Mouse (Mus musculus) frontal cortex, postnatal 10 days (tissue): Measurements from ENCODE around the gene Ccdc103.

ENCODE experiments used
- DNase-seq, 2 experiments: peaks; one replicate each; pipeline ENCODE4 v3.0.0; 2022; ENCODE audit warnings: low spot score in 2 of 2, mixed read lengths in 1 of 2

Gene Ccdc103

GRCm38 (mm10) chr11:102880585-102881313 is at the start of gene Ccdc103, which contains the start of gene Eftud2:
Ccdc103 (plus strand) TSS chr11:102881204.
Eftud2 (minus strand) TSS chr11:102880985.
- peak; percentile 84 to 90 for DNase-seq

GRCm38 (mm10) chr11:102832700-102833297 is 48.2 kb upstream of the Ccdc103 start:
- DNase-seq = no peak

DNA sequence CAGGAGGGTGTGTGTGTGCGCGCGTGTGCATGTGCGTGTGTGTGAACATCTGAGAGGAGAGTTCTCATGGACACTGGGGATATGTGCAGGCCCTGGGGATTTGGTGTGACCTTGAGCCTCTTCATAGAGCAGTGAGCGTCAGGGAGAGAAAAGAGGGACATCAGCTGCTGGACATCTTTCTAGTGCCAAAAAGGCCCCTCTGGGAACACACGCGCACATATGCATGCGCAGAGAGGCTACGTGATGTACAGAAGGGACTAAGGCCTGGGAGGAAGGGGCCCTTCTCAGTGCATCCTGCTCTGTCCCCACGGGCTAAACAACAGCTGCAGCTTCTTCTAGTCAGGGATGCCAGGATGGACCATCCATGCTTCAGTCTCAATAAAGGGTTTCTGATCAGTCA is 46.8 kb upstream of the Ccdc103 start:
- no peak for DNase-seq

DNA sequence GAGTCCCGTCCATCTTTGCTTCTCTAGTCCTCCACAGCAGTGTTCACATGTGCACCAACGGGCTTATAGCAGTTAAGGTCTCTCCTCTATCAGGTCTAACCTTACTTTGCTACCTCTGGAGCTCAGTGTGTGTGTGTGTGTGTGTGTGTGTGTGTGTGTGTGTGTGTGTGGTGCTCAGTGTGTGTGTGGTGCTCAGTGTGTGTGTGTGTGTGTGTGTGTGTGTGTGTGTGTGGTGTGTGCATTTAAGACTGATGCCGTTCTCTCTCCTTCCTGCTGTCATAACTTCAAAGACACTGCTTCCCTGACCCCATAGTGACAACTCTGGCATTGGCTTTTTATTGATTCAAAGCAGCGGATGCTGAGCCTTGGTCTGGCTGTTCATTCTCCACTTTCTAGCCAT is 45.5 kb upstream of the Ccdc103 start, which contains the start of gene Higd1b:
Gene Higd1b (plus strand): TSS at position 301 of the 400 bp plus-strand sequence.
- no peak for DNase-seq

DNA sequence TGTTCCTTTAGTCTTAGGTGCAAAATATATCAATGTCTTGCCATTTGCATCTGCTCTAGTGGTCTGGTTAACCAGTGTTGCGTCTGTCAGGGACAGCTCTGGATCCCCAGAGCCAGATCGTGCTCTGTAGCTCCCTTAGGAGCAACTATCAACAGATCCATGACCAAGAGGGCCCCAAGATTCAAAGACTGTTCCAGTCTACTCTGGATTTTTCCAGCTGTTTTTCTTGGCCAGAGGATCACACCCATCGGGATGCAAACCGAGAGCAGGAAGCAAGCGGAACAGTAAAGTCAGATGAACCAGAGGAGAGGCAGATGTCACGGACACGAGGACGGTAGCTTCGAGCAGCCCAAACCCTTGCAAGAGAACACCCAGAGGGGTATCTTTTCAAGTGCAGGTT is 44.9 kb upstream of the Ccdc103 start:
- DNase-seq = no peak

DNA sequence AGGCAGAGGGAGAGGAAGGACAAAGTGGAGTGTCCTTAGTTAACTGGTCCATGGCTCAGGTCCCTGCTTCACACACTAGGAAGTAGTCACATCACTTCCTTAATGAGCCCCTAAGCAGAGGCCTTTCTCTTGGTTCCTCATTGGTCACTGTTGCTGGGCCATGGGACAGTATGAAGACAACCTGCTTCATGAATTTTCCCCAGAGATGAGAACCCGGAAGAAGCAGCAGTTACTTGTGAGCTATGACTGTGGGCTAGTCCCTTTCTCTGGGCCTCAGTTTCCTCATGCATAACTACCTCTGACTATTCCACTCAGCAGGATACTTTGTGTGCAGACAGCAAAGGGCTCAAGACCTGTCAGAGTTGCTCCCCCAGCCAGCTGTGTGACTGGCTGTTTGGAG is 43.6 kb upstream of the Ccdc103 start:
- no peak for DNase-seq

- no peak for DNase-seq
These were observed 42.9 kb upstream of the Ccdc103 start for GRCm38 (mm10) chr11:102838126-102838525.

GRCm38 (mm10) chr11:102838616-102839150 is 42.3 kb upstream of the Ccdc103 start:
- no peak for DNase-seq

- no peak for DNase-seq
These were observed 35.1 kb upstream of the Ccdc103 start for GRCm38 (mm10) chr11:102845926-102846325.

DNA sequence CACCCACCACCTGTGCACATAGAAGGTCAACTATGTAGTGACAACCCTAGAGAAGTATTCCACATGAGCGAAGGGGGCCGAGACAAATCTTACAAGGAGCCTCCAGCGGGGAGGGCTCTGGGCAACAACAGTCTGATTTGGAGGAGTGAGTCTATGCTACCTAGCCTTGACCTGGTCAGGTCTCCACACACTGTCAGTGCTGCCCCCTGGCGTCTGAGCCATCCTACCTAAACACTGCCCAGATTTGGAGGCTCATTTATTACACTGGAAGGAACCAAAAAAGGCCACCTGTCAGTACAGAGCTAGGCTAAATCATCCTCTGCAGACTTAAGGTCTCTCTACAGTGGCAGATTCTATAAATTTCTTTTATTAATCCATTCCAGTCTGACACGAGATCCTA is 29.1 kb upstream of the Ccdc103 start:
- DNase-seq = no peak

GRCm38 (mm10) chr11:102853760-102854159 is 27.2 kb upstream of the Ccdc103 start:
- no peak for DNase-seq

- DNase-seq = no peak
These were observed 25.1 kb upstream of the Ccdc103 start for GRCm38 (mm10) chr11:102855941-102856340.

DNA sequence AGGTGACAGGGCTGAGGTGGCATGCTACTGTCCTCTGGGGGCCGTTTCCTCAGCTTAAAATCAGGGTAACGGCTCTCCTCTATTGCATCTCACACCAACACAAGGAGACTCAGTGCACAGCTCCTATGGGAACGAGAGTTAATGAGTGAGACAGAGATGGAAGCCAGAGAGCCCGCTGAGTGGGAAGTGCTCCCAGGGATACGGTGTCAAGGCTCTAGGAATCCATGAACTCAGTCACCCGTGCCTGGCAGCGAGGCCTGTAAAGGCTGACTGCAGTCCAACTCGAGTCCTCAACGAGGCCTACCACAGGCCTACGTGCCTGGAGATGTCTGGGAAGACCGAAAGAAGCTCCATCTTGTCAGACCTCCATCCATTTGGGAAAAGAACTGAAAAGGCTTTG is 22.1 kb upstream of the Ccdc103 start:
- DNase-seq = no peak

DNA sequence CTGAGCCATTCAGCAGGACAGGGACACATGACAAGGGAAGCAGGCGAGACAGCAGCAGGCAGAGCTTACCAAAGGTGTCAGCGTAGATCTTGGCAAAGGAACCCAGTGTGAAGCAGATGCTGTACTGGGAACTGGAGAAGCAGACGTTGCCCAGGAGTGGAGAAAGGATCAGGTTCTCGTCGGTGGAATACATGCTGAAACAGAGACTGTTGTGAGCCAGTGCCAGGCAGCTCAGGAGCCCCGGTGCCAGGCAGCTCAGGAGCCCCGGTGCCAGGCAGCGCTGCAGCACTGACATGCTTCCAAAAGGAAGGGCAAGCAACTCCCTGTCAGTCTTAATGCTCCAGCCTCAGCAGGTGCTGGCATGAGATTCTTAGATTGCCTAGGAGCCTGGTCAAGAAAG is 21.1 kb upstream of the Ccdc103 start:
- DNase-seq = no peak

GRCm38 (mm10) chr11:102864272-102864671 is 16.7 kb upstream of the Ccdc103 start:
- peak in 1 of 2 experiments; percentile 61 for DNase-seq

DNA sequence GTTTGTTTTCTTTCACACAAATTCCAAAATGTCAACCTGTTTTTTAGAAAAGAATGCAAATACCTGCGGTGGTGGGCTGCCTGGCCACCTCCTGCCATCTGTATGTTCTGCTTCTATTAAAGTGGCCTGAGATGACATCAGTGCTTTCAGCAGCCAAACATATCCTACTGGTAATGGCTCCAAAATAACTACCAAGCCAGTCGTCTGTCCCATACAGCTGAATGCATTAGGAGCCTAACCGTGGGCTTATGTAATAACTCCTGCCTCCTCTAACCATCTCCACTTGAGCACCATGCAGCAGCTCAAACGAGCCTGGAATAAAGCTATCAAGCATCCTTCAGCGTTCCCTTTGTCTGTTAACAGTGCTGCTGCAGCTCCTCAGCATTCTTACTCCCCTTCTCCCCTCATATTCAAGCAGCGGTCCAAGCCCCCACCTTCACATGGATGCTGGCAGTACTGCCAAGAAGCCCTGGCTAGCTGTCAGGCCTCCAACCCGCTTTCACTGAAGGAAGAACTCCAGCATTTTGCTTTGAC is 6.1 kb upstream of the Ccdc103 start:
- no peak for DNase-seq

- DNase-seq = no peak
These were observed 1.4 kb upstream of the Ccdc103 start for GRCm38 (mm10) chr11:102879558-102879957.

- DNase-seq = no peak
These were observed 552 bp downstream of the Ccdc103 start for GRCm38 (mm10) chr11:102881314-102882198.

GRCm38 (mm10) chr11:102884616-102885219 is 3.7 kb downstream of the Ccdc103 start, which contains the start of gene Fam187a:
Fam187a (plus strand) TSS chr11:102885169.
- no peak for DNase-seq

DNA sequence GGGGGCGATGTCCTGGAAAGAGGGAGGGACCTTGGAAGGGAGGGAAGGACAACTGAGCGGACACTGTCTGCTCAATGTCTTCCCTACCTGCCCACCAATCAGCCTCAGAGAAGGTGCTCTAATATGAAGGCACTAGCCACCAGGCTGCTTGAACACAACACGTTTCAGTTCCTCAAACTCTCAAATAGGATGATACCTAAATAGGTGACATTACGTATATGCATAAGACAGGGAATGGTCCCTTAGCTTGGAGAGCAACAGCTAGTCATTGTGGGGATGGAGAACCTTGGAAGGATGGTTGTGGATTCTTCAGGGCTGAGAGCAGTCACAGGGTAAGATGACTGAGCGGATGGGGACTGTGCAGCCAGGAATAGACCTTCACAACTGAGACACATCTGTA is 6.4 kb downstream of the Ccdc103 start:
- DNase-seq = no peak

DNA sequence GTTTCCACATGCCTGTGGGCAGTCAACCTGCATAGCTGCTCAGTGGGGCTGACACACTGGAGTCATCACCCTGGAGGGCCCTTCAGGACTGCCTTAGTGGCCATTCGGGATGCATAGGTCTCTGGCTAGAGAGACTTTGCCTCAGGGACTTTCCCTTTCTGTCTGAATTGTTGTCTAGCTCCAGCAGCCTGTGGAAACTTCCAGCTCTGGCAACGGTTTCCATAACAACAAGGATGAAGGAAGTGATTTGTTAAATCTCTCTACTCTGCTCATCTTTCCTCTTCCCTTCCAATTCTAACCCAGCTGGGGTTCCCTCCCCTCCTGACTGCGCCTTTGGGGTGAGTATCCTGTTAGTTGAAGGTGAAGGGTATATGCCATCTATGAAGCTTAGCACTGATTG is 7.1 kb downstream of the Ccdc103 start:
- DNase-seq = peak in 1 of 2 experiments; percentile 26
